Mouse (Mus musculus) heart, postnatal 0 days (tissue): ENCODE results near the gene Id3.

Experiments used
- CTCF ChIP-seq: IDR thresholded peaks from 2 replicates; pipeline ENCODE4 v1.5.1; 2016; ENCODE audit warnings: antibody characterized with exemption, control low read depth, low read depth
- EP300 ChIP-seq: IDR thresholded peaks from 2 replicates; pipeline ENCODE4 v1.6.1; 2016; ENCODE audit warnings: antibody characterized with exemption, low read depth

GRCm38 (mm10) chr4:136189912-136190311 lies 46.6 kb downstream of the Id3 start:
- TF ChIP-seq CTCF: no peak
- TF ChIP-seq EP300: no peak
